Mouse (Mus musculus): ENCODE measurements around the gene 9530053A07Rik.
A peak's percentile ranks its signal among the peaks of the same experiment; 100 is the strongest.
"Not testable (repeated sequence)": the region's sequence is repeated elsewhere in the genome, so short reads cannot be mapped to it uniquely, and the experiment has no call there.

9530053A07Rik gene

DNA sequence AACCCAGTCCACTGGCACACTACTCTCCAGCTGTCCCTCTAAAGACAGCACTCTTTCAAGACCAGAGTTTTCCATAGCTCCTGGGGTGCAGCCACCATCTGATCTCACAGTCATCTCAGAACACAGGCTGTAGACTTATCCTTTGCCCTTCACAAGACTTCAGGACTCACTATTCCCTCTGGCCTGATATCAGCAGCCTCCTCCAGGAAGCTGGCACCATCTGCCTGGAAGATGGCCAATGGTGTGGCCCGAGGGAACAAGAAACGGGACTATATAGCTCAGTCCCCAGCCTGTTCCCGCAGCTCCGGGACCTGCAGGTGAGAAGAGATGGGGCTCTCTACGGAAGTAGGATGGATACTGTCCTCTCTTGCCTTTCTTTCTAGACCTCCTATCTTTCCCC lies at the start of gene 9530053A07Rik:
Gene 9530053A07Rik, plus strand, starts transcription at position 301 of the 400 bp plus-strand sequence.
- DNase-seq (ENCODE audit: low spot score), result no peak

DNA sequence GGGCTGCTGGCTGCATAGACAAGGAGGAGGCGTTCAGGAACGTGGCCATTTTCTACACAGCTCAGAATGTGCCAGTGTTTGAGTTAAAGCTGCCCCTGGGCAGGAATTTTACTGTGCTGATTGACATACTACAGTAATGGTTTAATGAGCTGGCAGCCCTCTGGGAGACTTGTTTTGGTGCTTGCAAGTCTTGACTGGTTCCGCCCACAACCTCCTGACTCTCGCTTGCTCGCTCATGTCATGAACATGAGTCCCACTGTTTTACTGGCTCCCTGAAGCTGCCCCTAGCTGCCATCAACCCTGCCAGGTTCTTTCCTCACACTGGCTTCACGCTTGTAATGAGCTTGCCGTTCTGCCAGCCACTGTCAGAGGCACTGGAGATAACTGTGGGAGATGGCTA lies 45.1 kb upstream of the 9530053A07Rik start:
- no peak for DNase-seq (ENCODE audit: low spot score)

DNA sequence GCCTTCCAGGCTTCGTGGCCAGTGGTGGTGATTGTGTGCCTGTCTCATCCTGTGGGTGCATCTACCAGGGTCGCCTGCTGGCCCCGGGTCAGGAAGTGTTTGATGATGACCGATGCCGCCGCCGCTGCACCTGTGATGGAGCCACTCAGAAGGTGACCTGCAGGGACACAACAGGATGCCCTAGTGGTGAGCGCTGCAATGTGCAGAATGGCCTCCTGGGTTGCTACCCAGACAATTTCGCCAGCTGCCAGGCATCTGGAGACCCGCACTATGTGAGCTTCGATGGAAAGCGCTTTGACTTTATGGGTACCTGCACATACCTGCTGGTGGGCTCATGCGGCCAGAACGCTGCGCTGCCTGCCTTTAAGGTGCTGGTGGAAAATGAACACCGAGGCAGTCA lies 43.0 kb upstream of the 9530053A07Rik start:
- DNase-seq (ENCODE audit: low spot score), result no peak

DNA sequence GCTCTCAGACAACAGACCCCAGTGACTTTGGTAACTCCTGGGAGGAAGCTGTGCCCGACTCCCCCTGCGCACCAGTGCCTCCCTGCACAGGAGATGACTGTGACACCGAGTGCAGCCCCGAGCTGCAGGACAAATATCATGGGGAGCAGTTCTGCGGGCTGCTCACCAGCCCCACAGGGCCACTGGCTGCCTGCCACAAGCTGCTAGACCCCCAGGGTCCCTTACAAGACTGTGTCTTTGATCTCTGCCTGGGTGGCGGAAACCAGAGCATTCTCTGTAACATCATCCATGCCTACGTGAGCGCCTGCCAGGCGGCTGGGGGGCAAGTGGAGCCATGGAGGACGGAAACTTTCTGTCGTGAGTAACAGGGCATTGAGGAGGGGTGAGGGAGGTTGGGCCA lies 35.7 kb upstream of the 9530053A07Rik start:
- DNase-seq (ENCODE audit: low spot score), result no peak

DNA sequence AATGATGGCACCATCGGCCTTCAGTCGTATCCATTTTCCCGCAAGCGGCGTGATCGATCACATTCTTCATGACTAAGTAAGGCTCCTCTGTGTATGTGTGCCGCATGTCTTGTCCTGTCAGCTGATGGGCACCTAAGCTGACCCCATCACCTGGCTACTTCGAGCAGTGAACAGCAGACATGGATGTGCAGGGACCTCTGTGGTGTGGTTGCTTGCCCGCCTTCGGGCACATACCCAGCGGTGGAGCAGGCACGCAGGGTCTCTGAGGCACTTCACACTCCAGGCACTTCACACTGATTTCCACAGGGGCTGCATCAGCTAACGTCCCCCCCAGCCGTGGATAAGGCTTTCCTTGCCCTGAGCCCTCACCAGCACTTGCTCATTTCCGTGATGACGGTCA lies 30.2 kb upstream of the 9530053A07Rik start:
- DNase-seq (ENCODE audit: low spot score), result no peak

DNA sequence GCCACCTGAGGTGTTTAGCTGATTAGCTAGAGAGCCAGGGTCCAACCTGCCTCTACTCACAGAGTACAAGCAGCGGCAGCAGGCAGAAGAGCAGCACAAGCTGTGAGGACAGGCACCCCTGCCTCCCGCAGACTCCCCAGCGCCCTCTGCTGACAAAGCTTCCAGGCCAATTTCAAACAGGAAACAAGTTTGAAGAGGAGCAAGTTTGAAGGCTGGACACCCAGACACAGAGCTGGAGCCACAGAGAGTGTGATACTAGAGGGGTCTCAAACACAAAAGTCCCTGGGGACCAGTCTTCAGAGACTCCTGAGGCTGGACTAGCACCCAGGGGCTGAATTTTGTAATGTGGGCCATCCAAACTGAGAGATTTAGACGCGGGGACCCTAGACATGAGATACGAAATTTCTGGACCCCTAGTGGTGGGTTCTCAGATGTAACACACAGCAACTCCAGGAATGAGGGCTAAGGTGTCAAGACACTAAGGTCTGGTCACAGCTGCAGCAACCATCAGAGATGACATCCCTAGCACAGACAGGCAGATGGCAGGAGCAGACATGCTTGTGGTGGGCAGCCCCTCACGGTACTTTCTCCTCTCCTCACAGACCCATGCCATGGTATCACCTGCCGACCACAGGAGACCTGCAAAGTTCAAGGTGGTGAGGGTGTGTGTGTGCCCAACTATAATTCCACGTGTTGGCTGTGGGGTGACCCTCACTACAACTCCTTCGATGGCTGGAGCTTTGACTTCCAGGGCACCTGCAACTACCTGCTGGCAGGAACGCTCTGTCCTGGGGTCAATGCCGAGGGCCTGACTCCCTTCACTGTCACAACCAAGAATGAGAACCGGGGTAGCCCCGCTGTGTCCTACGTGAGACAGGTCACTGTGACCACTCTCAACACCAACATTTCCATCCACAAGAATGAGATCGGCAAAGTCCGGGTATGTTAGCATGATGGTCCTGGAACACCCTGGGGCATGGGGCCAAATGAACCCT lies 28.4 kb upstream of the 9530053A07Rik start:
- DNase-seq (ENCODE audit: low spot score), result no peak

DNA sequence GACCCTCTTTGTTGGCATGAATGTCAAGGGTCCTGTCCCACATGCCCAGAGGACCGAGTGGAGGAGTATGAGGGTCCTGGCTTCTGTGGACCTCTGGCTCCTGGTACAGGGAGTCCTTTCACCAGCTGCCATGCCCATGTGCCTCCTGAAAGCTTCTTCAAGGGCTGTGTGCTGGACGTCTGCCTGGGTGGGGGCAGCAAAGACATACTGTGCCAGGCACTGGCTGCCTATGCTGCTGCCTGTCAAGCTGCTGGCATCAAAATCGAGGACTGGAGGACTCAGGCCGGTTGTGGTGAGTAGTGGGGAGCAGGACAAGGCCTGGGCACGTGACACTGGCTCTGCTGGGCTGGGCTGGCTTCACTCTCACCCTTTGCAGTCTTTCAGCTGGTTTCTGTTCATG lies 26.3 kb upstream of the 9530053A07Rik start:
- not testable (repeated sequence) for DNase-seq (ENCODE audit: low spot score)

DNA sequence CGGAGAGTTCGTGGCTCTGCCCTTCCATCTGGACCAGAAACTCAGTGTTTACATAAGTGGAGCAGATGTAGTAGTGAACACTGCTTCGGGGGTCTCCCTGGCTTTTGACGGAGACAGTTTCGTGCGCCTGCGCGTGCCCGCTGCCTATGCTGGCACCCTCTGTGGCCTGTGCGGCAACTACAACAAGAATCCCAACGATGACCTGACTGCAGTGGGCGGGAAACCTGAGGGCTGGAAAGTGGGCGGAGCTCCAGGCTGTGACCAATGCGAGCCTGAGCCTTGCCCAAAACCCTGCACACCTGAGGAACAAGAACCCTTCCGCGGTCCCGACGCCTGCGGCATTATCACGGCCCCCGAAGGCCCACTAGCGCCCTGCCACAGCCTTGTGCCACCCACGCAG lies 24.6 kb upstream of the 9530053A07Rik start:
- DNase-seq (ENCODE audit: low spot score), result no peak

DNA sequence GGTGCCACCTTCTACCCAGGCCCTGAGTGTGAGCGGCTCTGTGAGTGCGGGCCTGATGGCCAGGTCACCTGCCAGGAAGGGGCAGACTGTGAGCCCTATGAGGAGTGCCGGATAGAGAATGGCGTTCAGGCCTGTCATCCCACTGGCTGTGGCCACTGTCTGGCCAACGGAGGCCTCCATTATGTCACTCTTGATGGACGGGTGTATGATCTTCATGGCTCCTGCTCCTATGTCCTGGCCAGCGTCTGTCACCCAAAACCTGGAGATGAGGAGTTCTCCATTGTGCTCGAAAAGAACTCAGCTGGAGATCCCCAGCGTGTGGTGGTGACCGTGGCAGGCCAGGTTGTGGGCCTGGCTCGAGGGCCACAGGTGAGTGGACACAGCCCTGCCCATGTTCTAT lies 23.0 kb upstream of the 9530053A07Rik start:
- DNase-seq (ENCODE audit: low spot score), result no peak

DNA sequence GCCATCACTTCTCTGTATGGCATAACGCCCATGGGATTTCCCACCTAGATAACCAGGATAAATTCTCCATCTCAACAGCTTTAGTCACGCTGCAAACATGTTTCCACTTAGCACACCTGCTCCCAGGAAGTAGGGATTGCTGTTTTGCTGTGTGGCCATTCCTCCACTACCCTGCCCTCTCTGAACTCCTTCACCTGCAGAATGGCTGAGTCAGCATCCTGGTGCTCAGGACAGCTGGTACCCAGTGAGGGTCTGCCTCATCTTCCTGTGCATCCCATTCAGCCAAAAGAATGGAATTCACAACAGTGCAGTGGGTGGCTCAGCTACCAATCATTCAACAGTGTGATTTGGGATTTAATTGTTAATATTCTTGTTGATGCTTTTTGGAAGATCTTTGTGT lies 14.6 kb upstream of the 9530053A07Rik start:
- no peak for DNase-seq (ENCODE audit: low spot score)

DNA sequence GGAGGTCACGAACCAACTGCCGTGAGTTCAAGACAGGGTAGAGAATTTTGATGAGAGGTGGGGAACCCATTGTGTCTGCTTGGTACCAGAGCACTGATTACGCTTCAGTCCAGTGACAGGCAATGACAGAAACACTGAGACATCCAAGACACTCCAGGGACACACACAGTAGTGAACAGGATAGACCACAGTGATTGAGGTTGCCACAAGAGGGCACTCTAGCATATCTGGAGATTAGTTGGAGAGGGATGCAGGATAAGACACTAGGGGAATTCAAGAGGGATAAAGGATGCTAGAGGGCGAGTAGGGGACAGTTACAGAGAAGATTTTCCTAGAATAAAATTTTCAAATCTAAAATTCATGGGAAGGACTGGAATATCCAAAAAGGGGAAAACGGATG lies 8.3 kb downstream of the 9530053A07Rik start:
- DNase-seq (ENCODE audit: low spot score), result no peak

DNA sequence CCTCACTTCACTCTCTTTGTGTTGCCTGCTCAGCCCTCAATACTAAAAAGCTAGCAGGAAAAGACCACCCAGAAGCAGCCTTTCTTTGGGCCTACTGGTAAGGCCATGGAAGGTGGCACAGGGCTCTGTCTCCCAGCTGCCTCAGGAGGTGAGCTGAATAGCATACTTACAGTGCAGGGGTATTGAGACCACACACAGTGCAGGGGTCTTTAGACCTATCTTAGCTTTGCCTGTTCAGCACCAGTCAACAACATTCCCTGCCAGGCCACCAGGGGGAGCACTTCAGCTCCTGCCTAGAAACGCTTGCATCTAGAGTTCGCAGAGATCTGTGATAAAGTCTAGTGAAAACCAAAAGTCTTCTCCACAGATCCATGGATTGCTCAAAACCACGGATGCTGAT lies 19.0 kb downstream of the 9530053A07Rik start:
- DNase-seq (ENCODE audit: low spot score), result no peak

DNA sequence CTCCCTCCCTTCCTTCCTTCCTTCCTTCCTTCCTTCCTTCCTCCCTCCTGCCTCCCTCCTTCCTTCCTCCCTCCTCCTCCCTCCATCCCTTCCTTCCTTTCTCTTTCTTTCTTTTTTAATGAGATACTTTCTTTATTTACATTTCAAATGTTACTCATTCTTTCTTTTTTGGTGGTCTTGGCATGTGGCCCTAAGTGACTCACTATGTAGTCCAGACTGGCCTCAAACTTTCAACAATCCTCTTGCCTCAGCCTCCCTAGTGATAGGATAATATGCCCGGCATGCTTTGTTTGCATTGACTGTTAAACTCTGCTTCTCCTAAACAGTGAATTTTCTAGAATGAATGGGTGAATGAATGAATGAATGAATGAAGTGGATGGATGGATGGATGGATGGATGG lies 20.6 kb downstream of the 9530053A07Rik start:
- no peak for DNase-seq (ENCODE audit: low spot score)

DNA sequence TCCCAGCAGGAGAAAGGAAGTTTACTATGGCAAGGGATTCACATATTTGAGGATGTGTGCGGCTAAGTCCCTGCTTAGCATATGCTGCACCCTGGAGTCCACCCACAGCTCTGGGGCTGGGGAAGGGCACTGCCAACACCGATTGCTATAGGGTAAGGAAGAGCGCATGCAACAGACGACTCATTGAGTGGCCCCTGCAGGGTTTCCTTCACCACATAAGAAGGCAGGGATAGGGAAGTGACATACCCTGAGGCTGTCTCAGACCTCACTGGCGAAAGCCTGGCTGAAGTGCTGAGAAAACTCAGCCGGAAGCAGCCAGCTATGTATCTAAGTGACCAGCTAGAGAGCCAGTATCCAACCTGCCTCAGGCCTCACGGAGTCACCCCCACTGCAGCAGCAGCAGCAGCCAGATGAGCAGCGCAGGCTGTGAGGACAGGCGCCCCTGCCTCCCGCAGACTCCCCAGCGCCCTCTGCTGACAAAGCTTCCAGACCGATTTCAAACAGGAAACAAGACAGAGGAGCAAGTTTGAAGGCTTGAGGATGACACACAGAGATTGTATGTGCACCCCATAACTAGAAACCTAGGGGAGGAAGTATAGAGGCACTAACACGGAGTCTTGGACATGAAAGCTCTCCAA lies 22.4 kb downstream of the 9530053A07Rik start:
- no peak for DNase-seq (ENCODE audit: low spot score)

DNA sequence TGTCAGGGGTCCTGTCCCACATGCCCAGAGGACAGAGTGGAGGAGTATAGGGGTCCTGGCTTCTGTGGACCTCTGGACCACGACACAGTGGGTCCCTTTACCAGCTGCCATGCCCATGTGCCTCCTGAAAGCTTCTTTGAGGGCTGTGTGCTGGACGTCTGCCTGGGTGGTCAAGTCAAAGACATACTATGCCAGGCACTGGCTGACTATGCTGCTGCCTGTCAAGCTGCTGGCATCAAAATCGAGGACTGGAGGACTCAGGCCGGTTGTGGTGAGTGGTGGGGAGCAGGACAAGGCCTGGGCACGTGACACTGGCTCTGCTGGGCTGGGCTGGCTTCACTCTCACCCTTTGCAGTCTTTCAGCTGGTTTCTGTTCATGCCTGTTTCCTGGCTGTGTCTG lies 24.3 kb downstream of the 9530053A07Rik start:
- not testable (repeated sequence) for DNase-seq (ENCODE audit: low spot score)

DNA sequence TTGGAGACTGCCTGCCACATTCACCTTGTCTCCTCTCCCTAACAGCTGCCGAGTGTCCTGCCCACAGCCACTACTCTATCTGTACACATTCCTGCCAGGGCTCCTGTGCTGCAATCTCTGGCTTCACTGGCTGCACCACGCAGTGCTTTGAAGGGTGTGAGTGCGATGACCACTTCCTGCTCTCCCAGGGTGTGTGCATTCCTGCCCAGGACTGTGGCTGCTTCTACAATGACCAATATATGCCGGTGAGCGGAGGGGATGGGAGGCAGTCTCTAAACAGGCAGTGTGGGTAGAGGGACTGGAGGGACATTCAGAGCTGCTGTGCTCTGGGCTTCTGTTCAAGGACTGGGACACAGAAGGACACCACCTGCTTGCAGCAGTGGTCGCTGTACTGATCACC lies 30.0 kb downstream of the 9530053A07Rik start:
- DNase-seq (ENCODE audit: low spot score), result no peak

DNA sequence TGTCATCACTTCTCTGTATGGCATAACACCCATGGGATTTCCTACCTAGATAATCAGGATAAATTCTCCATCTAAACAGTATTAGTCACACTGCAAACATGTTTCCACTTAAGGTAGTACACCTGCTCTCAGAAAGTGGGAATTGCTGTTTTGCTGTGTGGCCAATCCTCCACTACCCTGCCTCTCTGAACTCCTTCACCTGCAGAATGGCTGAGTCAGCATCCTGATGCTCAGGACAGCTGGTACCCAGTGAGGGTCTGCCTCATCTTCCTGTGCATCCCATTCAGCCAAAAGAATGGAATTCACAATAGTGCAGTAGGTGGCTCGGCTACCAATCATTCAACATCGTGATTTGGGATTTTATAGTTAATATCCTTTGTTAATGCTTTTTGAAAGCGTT lies 30.6 kb downstream of the 9530053A07Rik start:
- no peak for DNase-seq (ENCODE audit: low spot score)

DNA sequence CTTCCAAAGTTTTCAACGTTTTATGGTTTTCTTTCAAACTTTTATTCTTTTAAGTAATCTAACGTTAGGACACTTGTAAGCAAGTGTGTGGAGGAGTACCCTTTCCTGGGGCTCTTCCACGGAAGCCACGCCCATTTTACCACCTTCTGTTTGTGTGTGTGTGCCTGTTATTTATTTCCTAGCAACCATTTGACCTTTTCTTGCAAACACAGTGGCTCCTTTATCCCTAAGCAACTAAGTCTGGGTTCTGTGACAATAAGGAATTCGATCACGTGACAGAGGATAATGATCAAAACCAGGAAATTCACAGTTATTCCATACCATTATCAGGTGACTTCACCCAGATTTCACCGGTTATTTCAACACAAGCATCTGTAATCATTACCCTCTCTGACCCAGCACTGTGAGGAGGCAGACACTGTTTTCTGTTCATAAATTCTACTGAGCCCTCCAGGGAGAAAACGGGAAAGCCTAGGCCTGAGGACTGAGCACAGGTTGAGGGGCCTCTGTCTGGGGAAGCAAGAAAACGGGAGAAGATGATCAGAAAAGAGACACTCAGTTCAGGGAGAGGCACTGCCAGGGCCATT lies 32.0 kb downstream of the 9530053A07Rik start:
- no peak for DNase-seq (ENCODE audit: low spot score)

DNA sequence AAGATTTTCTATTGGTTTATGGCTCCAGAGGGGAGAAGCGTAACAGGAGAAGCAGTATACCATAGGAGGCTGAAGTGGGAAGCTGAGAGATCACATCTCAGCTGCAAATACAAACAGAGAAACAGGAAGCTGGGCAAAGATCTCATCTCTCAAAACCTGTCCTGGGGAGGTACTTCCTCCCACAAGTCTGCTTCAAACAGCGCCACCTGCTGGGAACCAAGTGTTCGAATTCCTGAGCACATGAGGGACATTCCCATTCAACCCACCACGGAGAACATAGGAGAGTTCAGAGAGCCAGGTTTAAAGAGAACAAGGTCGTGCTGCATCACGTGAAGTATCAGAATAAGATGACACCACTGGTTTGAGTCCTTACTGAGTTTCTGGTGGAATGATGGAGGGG lies 36.1 kb downstream of the 9530053A07Rik start:
- no peak for DNase-seq (ENCODE audit: low spot score)

DNA sequence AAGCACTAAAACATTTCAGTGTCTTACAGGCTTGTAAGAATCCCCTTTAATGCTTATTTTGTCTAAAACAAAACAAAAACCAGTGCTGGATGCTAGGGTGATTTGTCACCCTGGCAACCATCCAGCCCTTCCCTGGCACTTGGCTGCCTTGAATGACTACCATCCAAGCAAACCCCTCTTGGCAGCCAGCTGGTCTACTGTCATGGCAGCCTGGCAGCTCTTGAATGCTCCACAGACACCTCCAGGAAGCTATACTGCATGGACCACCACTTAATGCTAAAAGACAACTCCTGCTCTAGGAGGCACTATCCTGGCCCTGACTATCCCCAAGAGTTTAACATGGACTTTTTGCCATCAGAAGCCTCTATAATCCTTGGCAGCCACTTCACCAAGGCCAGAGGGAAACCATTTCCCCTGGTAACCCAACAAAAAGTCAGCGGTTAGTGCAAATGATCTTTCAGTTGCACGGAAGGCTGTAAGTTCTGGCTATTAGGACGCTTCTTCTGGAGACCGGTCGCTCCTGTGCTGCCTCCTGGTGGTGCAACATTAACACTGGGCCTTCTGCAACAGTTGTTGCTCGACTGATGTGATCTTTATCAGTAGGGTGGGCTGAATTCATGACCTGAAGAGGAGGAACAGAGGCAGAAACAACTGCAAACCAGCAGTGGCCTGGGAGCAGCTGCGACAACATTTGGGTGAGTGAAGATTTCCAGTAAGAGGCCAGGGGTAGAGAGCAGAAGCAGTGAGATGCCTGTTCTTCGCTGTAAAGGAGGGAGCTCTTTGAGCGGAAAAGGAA lies 39.3 kb downstream of the 9530053A07Rik start:
- peak; percentile 36 for DNase-seq (ENCODE audit: low spot score)

DNA sequence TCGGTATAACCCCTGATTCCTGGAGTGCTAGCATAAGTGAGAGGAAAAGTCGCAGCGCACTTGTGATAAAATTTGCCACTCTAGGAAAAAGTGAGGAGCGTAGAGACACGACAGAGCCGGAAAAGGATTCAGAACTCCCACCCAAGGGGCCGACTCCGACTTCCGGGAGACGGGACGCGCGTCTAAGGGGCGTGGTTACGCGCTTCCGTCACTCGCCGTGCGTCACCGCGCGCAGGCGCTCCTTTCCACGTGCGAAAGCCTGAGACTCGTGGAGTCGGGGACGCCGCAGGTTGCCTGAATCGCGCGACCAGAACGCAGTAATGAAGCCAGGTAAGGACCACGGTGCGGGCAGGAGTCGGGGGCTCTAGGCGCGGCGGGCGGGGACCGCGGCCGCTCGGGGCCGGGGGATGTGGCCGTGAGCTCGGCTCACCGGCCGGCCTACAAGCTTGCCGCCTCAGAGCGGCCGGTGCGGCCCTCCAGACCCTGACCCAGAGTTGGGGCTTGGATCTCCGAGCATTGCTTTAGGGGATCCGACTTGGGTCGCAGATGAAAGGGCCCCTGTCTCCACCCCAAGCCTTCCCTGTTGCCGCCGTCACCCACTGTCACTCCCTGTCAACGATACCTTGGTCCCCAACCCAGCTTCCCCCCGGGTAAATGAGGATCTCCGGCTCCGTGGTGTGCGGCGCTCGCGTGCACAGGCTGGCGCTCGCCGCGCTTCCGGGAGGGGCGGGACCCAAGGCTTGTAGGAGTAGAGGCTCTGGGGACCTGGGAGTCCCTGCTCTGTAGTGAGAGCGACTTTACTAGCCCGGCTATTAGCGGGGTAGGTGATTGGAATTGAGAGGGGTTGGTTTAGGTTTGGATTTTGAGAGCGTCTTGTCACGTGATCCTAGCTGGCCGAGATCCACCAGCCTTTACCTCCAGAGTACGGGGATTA lies 40.5 kb downstream of the 9530053A07Rik start, which contains the start of gene Fbl:
Gene Fbl, plus strand, starts transcription at position 222 of the 934 bp plus-strand sequence.
- peak; percentile 84 for DNase-seq (ENCODE audit: low spot score)
